Mouse (Mus musculus) cerebellum, postnatal 4 days (tissue): Measurements from ENCODE around the gene Vmn2r96.
"Not testable (repeated sequence)": the region's sequence is repeated elsewhere in the genome, so short reads cannot be mapped to it uniquely, and the experiment has no call there.

ENCODE experiments used
- DNase-seq, 2 experiments: peaks; one replicate each; pipeline ENCODE4 v3.0.0; 2022; ENCODE audit warnings: low spot score in 2 of 2, mixed read lengths in 1 of 2

The Vmn2r96 gene

DNA sequence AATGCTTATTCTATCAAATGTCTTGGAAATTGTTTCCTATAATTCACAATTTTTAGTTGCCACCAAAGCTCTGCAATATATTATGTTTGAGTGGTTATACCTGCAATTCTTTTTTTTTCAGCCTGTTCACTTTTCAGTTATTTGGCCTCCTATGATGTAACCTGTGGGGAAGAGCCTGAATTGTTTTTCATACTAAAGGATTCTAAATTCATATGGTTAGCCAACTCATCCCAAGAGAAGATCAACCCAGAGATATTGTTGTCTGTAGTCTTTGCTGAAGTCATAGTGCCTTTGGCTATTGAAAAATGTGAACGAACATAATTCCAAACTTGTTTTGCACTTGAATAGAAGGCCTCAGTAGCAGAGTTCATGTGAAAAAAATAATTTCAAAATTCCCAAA lies at the start of gene Vmn2r96:
TSS of gene Vmn2r96 (plus strand) at position 301 of the 400 bp plus-strand sequence.
- DNase-seq, result not testable (repeated sequence)

DNA sequence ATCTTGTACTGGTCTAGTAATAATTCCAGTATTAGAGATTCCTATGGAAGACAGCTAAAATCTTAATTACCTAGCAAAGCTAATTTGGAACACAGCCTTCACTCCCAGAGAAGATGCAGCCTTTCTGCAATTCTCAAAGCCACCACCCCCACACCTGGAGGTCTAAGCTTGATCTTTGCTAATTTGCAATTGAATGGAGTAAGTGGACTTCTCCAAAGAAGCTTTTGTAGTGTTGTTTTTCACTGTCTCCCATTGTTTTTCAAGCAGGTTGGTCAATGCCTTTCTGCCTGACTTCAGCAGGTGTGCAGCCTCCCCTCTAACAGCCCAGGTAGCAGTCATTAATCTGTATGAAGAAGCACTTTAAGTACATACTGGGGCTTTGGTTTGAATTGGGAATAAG lies 49.6 kb upstream of the Vmn2r96 start:
- no peak for DNase-seq

DNA sequence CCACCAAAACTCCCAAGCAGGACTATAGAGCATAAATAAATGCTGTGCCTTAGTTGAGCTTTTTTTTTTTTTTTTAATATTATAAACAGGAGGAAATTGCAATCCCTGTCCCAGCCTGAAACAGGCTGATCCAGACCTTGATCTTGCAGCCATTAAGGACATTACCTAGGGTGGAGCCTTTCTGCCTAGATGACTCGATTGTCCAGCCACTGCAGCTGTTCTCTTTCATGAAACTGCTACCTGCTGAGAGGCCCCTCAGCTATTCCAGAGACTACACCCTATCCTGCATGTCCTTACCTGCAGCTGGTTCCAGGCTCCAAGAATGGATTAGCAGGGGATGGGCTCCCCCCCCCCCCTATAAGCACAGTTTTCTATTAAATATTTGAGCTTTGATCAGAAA lies 49.0 kb upstream of the Vmn2r96 start:
- no peak for DNase-seq

DNA sequence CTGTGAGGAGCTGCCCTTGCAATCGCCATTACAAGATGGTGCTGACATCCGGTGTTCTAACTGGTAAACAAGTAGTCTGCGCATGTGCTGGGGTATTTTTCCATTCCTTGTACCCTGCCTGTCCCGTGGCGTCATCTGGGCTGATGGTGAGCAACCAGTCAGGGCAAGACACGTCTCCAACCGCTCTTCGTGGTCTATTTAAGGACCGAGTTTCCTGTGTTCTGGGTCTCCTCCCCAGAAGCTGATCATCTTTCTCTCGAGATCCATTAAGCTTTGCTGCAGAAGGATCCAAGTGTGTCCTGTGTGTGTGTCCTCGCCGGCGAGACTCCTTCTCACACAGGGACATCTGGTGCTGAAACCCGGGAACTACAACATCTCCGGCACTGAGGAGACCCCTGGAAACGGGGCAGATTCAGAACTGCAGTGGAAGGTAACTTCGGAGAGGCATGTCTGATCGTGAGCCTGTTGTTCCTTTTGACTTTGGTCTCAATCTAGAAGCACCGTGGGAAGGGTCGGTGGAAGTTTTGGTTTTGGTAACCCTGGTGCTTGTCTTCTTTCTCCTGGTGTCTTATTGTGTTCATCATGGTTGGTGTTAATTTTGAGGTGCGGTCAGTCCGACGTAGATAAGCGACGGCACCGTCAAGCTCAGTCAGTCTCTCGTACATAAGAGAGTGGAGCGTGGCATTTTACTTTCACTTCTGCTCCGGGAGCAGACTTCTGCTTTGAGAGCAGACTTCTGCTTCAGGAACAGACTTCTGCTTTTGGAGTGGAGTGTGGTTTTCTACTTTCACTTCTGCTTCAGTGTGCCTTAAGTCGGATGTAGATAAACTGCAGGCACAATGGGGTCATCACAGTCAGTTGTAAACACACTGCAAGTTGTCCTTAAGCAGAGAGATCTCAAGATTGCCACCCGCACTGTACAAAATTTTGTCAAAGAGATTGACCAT lies 14.5 kb upstream of the Vmn2r96 start:
- not testable (repeated sequence) for DNase-seq

DNA sequence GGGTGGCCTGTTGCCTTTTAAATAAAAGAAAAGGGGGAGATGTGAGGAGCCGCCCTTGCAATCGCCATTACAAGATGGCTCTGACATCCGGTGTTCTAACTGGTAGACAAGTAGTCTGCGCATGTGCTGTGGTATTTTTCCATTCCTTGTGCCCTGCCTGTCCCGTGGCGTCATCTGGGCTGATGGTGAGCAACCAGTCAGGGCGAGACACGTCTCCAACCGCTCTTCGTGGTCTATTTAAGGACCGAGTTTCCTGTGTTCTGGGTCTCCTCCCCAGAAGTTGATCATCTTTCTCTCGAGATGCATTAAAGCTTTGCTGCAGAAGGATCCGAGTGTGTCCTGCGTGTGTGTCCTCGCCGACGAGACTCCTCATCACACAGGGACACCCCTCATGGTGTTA lies 6.8 kb upstream of the Vmn2r96 start:
- not testable (repeated sequence) for DNase-seq

DNA sequence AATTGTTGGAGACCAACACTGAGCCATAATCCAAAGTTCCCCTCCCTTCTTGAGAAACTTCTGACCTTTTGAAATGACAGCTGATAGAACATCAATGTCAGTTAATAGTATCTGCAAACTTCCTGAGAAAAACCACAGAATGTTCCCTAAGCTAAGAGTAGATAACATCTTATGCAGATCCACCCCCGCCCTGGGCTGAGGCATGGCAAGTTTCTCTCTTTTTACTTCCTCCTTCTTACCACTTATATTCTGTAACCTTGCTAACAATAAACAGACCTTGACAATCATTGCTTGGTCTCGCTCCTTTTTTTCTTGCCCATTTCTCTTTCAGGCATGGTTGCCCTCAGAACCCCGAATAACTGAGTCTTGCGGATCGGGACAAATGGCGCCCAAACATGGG lies 42.2 kb downstream of the Vmn2r96 start:
- DNase-seq, result not testable (repeated sequence)

DNA sequence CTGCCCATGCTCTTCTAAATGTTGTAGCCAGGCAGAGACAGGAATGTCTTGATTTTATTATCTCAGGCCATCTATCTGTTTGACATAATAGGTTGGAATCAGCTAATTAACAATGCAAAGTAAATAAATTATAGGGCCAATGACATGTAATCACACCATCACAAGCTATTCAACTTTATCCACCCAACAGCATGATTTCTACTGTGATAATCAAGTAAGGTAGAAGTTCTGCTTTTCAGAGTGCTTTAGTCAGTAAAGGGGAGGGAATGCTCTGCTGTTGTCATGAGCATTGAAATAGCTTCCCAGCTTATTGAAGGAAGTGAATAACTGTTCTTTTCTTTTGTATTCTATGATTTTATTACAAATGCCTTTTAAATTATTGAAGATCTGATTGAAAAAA lies 53.6 kb downstream of the Vmn2r96 start:
- DNase-seq, result no peak
